Comparison of ENCODE assay signal across 15 mouse cellular contexts in the genomic region with DNA sequence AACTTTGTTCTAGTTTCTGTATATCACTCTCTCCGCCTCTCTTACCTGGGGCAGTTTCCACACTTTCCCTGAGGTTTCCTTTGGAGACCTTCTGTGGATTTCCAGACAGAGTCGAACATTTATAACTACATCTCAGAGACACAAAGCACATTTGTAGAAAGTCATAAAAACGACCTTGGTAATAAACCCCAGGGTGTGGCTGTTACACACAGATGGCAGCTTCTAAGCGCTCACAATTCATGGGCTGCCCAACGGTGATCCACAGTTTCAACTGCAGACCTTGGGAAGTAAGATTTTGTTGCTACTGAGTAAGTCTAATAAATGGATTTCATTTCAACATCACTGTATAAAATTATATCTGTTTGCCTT. TPM values are rescaled to one million over a fixed set of nuclear protein-coding genes. Genes with fewer than 3 reads are reported as not detected.
DNase-seq lines count a peak whose midpoint lies in the region; ATAC-seq and TF ChIP-seq lines count a peak whose summit lies in the region.
"Had no signal": no experiment of that assay in that cellular context is flagged by ENCODE, and none has a peak within 500 bp of the region (broad histone marks: within the 10 kb centered on the region; RNA-seq: fewer than 3 reads in every experiment).

No protein-coding gene starts in this region.

- TF ChIP-seq CTCF in heart, adult 2 months (IDR thresholded peaks at IDR 0.05): no peak
- TF ChIP-seq CTCF in small intestine, adult 2 months (IDR thresholded peaks at IDR 0.05; ENCODE audit: extremely low read depth, insufficient read length, insufficient replicate concordance, low read depth, low read length): no peak

- peak overlapping the region; percentile 62 for H3K27ac ChIP-seq in heart, adult 2 months
- H3K27ac ChIP-seq in neural tube, embryonic 11.5 days (ENCODE audit: low read depth, low read length): 0 out of 2 replicates have a peak overlapping the region, but pooled peaks have one; percentile 4
- no peak overlapping the region for H3K27ac ChIP-seq in neural tube, embryonic 15.5 days (replicated peaks)
- H3K27ac ChIP-seq in small intestine, adult 2 months (ENCODE audit: insufficient read depth, low read depth, low read length): peak overlapping the region; percentile 55
- H3K27ac ChIP-seq: hindbrain, embryonic 14.5 days; liver, embryonic 13.5 days; stomach, embryonic 15.5 days had no signal

- H3K9me3 ChIP-seq in neural tube, embryonic 11.5 days (ENCODE audit: control insufficient read depth, low read length): no peaks in the 10 kb centered on the region
- no peaks in the 10 kb centered on the region for H3K9me3 ChIP-seq in neural tube, embryonic 15.5 days (replicated peaks)
- H3K9me3 ChIP-seq: liver, embryonic 13.5 days; stomach, embryonic 15.5 days had no signal

- no peak overlapping the region for H3K4me3 ChIP-seq in heart, adult 2 months
- H3K4me3 ChIP-seq in neural tube, embryonic 11.5 days (ENCODE audit: low read depth, low read length): no peak overlapping the region
- H3K4me3 ChIP-seq in neural tube, embryonic 15.5 days (replicated peaks): no peak overlapping the region
- no peak overlapping the region for H3K4me3 ChIP-seq in small intestine, adult 2 months (ENCODE audit: low read depth, low read length)
- H3K4me3 ChIP-seq: liver, embryonic 13.5 days; stomach, embryonic 15.5 days had no signal

- no peaks in the 10 kb centered on the region; the same call in 1 of the 2 replicates for H3K36me3 ChIP-seq in heart, adult 2 months (ENCODE audit: control insufficient read depth, insufficient read depth, low read length)
- H3K36me3 ChIP-seq in neural tube, embryonic 11.5 days (ENCODE audit: control insufficient read depth, insufficient read depth, low read length): no peaks in the 10 kb centered on the region
- no peaks in the 10 kb centered on the region for H3K36me3 ChIP-seq in neural tube, embryonic 15.5 days
- no peaks in the 10 kb centered on the region for H3K36me3 ChIP-seq in small intestine, adult 2 months (ENCODE audit: control insufficient read depth, insufficient read depth, low read length)
- H3K36me3 ChIP-seq: liver, embryonic 13.5 days; stomach, embryonic 15.5 days had no signal

- no peak for DNase-seq in heart, adult 2 months
- DNase-seq in heart, adult 11 months: no peak
- DNase-seq in neural tube, embryonic 11.5 days (ENCODE audit: low spot score): no peak
- peak; percentile 71 for DNase-seq in large intestine, adult 2 months (ENCODE audit: low read depth, low spot score)
- no peak for DNase-seq in gastrocnemius, postnatal 14 days
- no peak for DNase-seq in layer of hippocampus, postnatal 25 days (ENCODE audit: extremely low spot score in 1 of 2, low spot score in 1 of 2)
- DNase-seq: cerebellum, adult 11 months; liver, embryonic 13.5 days; thymus, adult 2 months had no signal

- 48% methylated on average over 5 of the region's 5 CpGs for WGBS in heart, adult 2 months
- WGBS in neural tube, embryonic 11.5 days: 48% methylated on average over 5 of the region's 5 CpGs
- WGBS in neural tube, embryonic 15.5 days: 27% methylated on average over 5 of the region's 5 CpGs
- 16% methylated on average over 5 of the region's 5 CpGs for WGBS in large intestine, adult 2 months
- 19% methylated on average over 5 of the region's 5 CpGs for WGBS in small intestine, adult 2 months

- H3K79me2 ChIP-seq in heart, adult 2 months (replicated peaks; ENCODE audit: control insufficient read depth, insufficient read depth, low read length): no peaks in the 10 kb centered on the region

- TF ChIP-seq POLR2A in heart, adult 2 months (IDR thresholded peaks at IDR 0.05; ENCODE audit: insufficient read depth, low read depth, low read length): no peak
- no peak for TF ChIP-seq POLR2A in small intestine, adult 2 months (IDR thresholded peaks at IDR 0.05; ENCODE audit: low read depth, low read length)

- H3K4me2 ChIP-seq in neural tube, embryonic 11.5 days (ENCODE audit: low read depth): no peak overlapping the region
- no peak overlapping the region for H3K4me2 ChIP-seq in neural tube, embryonic 15.5 days
- H3K4me2 ChIP-seq: heart, embryonic 11.5 days; hindbrain, embryonic 14.5 days; liver, embryonic 13.5 days; stomach, embryonic 15.5 days had no signal

- TF ChIP-seq EP300 in heart, adult 2 months (IDR thresholded peaks at IDR 0.05; ENCODE audit: insufficient read depth, low read depth, low read length): no peak

- no peak overlapping the region for H3K9ac ChIP-seq in heart, adult 2 months (ENCODE audit: low read depth, low read length)
- no peak overlapping the region for H3K9ac ChIP-seq in neural tube, embryonic 11.5 days (ENCODE audit: low read length)
- H3K9ac ChIP-seq in neural tube, embryonic 15.5 days (replicated peaks): no peak overlapping the region
- H3K9ac ChIP-seq: hindbrain, embryonic 14.5 days; liver, embryonic 13.5 days; stomach, embryonic 15.5 days had no signal

- ATAC-seq in neural tube, embryonic 11.5 days (ENCODE audit: insufficient read depth, low FRiP score, low TSS enrichment): no peak
- ATAC-seq in neural tube, embryonic 15.5 days (ENCODE audit: low FRiP score): no peak
- ATAC-seq: forebrain, embryonic 16.5 days had no signal

- peaks cover 2% of the 10 kb centered on the region for H3K4me1 ChIP-seq in heart, adult 2 months (ENCODE audit: control insufficient read depth, insufficient read depth, low read length)
- peaks cover 3% of the 10 kb centered on the region for H3K4me1 ChIP-seq in neural tube, embryonic 11.5 days (ENCODE audit: control insufficient read depth, insufficient read depth, low read length)
- H3K4me1 ChIP-seq in neural tube, embryonic 15.5 days: 0 out of 2 replicates have a peak, but pooled peaks cover 2% of the 10 kb centered on the region
- peaks cover 6% of the 10 kb centered on the region; the same call in 1 of the 2 replicates for H3K4me1 ChIP-seq in small intestine, adult 2 months (ENCODE audit: control insufficient read depth, insufficient read depth, insufficient read length, low read length)
- H3K4me1 ChIP-seq: liver, embryonic 13.5 days; stomach, embryonic 15.5 days had no signal

- intact Hi-C loops in heart, adult 2 months (cut with DNase I): loop anchor here (2.0 to 5.0 kb wide), 2 partner anchors 57 to 94 kb away; no protein-coding TSS in a partner anchor
- intact Hi-C loops in gastrocnemius, postnatal 14 days (cut with DNase I; ENCODE audit: low total_unique reads): no loop called here

- H3K27me3 ChIP-seq in heart, adult 2 months (ENCODE audit: control insufficient read depth, insufficient read depth, low read length): no peaks in the 10 kb centered on the region
- no peaks in the 10 kb centered on the region for H3K27me3 ChIP-seq in neural tube, embryonic 11.5 days (ENCODE audit: control insufficient read depth, insufficient read depth, low read length)
- H3K27me3 ChIP-seq in neural tube, embryonic 15.5 days (replicated peaks): no peaks in the 10 kb centered on the region
- H3K27me3 ChIP-seq in small intestine, adult 2 months (ENCODE audit: control insufficient read depth, insufficient read depth, low read length): no peaks in the 10 kb centered on the region
- H3K27me3 ChIP-seq: liver, embryonic 13.5 days; stomach, embryonic 15.5 days had no signal

RNA-seq across cellular contexts. Expression of gene Ppp3ca, which starts 59.4 kb away (rescaled TPM):
- total RNA-seq in heart, adult 2 months (2021): 10 to 100 TPM; 41.7 to 44.3 TPM
- polyA plus RNA-seq in heart, adult 2 months (2012; rRNA removed): 18.3 and 28.5 TPM in 2 replicates
- polyA plus RNA-seq in neural tube, embryonic 11.5 days (2014; fragmentation: Nextera tagmentation; extraction: Ambion mirVana): 69.8 and 72.4 TPM in 2 replicates
- polyA plus RNA-seq in neural tube, embryonic 15.5 days (2015; fragmentation: Nextera tagmentation; extraction: Ambion mirVana): 166 and 190 TPM in 2 replicates
- 8.4 and 12.0 TPM in 2 replicates for polyA plus RNA-seq in large intestine, adult 2 months (2012; rRNA removed)
- polyA plus RNA-seq in small intestine, adult 2 months (2012; rRNA removed): 9.6 and 25.3 TPM in 2 replicates
- 100 to 1,000 TPM; 137 to 140 TPM for total RNA-seq in gastrocnemius, postnatal 14 days (2021)
- 1,000 to 10,000 TPM; 1,252 to 1,286 TPM for total RNA-seq in layer of hippocampus, postnatal 25 days (2021)
